Mouse (Mus musculus) midbrain, embryonic 14.5 days (tissue): Measurements from ENCODE around the gene Card10. TPM values are rescaled to one million over a fixed set of nuclear protein-coding genes. Genes with fewer than 3 reads are reported as not detected.

ENCODE experiments used
- ATAC-seq: fragments of 200-750 bp; cut with Nextera tagmentation; 2 replicates; pipeline ENCODE4 v1.8.0; 2017; ENCODE audit warnings: moderate number of reproducible peaks, moderate library complexity; ENCODE audit not compliant: low FRiP score, low TSS enrichment
- DNase-seq: peaks from one replicate; pipeline ENCODE4 v3.0.0-alpha.2; 2015
- H3K27ac ChIP-seq: fragments of 300-500 bp; sonication (generic); replicated peaks from 2 replicates; pipeline ENCODE4 v1.5.1; 2014; ENCODE audit warnings: mild to moderate bottlenecking, low read depth, low read length, moderate library complexity
- H3K27me3 ChIP-seq: fragments of 300-500 bp; sonication (generic); 2 replicates; pipeline ENCODE4 v1.6.1; 2014; ENCODE audit warnings: low read length, control low read depth, mixed read lengths; ENCODE audit not compliant: control insufficient read depth, insufficient read depth
- H3K36me3 ChIP-seq: fragments of 300-500 bp; sonication (generic); 2 replicates; pipeline ENCODE4 v1.6.1; 2014; ENCODE audit warnings: low read length, control low read depth; ENCODE audit not compliant: control insufficient read depth, insufficient read depth
- H3K4me1 ChIP-seq: fragments of 300-500 bp; sonication (generic); 2 replicates; pipeline ENCODE4 v1.6.1; 2014; ENCODE audit warnings: mild to moderate bottlenecking, antibody characterized with exemption, low read length, control low read depth; ENCODE audit not compliant: control insufficient read depth, insufficient read depth
- H3K4me2 ChIP-seq: fragments of 300-500 bp; sonication (generic); 2 replicates; pipeline ENCODE4 v1.6.1; 2014; ENCODE audit warnings: mild to moderate bottlenecking, low read length, moderate library complexity
- H3K4me3 ChIP-seq: fragments of 300-500 bp; sonication (generic); replicated peaks from 2 replicates; pipeline ENCODE4 v1.5.1; 2014; ENCODE audit warnings: low read depth, low read length
- H3K9ac ChIP-seq: fragments of 300-500 bp; sonication (generic); replicated peaks from 2 replicates; pipeline ENCODE4 v1.6.1; 2014; ENCODE audit warnings: mild to moderate bottlenecking, low read length, moderate library complexity
- H3K9me3 ChIP-seq: fragments of 300-500 bp; sonication (generic); 2 replicates; pipeline ENCODE4 v1.6.1; 2016; ENCODE audit warnings: low read length, control low read depth, mixed read lengths; ENCODE audit not compliant: control insufficient read depth
- WGBS: fragments of 180-500 bp; shearing (Covaris S2); extraction: QIAGEN DNeasy Blood & Tissue Kit; methylation state at CpG from one replicate; pipeline ENCODE4 v1.1.7; 2014; 5-methylcytosine and 5-hydroxymethylcytosine counted together
- polyA plus RNA-seq: library from polyadenylated mRNA; unstranded; fragments of >200 nt; fragmentation: Nextera tagmentation; extraction: Ambion mirVana; gene quantifications from 2 replicates; pipeline ENCODE4 v1.2.1, GENCODE M21; 2014

Gene Card10
- polyA plus RNA-seq, 1 experiment from 2014 or later, result 1.3 TPM

DNA sequence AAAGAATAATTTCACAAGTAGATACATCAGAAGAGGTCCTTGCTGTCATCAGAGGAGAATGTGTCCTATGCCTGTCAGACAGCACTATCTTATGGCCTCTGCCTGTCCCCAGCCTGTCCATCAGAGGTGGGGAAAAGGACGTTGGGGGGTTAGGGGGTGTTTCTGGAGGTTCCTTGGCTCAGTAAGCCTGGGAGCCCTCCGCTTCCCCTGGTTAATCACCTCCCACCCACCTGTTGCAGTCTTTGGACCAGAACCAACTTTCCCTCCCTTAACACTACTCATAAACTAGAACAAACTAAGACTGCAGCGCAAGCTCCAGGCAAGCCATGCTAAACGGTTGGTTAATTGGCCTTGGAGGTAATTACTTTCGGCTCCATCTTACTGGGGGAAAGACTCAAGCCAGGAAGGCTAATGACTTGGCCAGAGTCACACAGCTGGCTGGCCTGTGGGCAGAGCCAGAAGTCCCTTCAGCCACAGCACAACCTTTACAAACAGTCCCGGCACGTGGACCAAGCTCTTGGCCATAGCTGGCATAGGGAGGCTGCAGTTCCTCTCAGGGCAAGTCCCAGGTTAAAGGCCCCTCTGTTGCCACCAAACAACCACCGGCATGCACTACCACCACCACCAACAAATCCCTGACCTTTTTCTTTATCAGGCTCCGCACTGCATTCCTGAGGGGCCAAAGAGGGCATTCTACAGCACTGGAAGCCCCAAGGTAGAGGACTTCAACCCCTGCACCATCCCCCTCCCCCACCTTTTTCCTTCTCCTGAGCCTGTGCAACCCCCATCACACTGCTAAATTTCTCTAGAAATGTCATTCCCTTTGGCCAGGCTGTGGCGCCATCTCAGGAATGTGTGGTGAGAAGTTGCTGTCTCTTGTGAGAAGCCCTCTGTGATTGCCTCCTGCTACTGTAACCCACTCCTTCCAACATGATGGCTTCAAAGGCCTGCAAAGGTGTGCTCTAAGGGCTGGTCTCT lies 28.2 kb upstream of the Card10 start:
- ATAC-seq (no peak), DNase-seq (no peak)
- Histone ChIP-seq H3K9ac (no peak overlapping the region), H3K4me2 (no peak overlapping the region), H3K27ac (no peak overlapping the region), H3K9me3 (no peaks in the 10 kb centered on the region), H3K27me3 (0 out of 2 replicates have a peak, but pooled peaks cover 5% of the 10 kb centered on the region), H3K4me3 (no peak overlapping the region), H3K36me3 (no peaks in the 10 kb centered on the region), H3K4me1 (peaks cover 19% of the 10 kb centered on the region; the same call in 1 of the 2 replicates)
- 78% methylated on average over 10 of the region's 10 CpGs for WGBS

DNA sequence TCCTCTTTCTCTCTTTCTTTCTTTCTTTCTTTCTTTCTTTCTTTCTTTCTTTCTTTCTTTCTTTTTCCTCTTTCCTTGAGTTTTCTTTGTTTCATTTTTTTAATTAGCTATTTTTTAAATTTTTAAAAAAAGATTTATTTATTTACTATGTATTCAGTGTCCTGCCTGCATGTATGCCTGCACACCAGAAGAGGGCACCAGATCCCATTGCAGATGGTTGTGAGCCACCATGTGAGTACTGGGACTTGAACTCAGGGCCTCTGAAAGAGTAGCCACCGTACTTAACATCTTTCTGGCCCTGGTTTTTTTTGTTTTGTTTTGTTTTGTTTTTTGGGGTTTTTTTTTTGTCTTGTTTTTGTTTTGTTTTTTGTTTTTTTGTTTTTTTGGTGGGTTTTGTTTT lies 26.8 kb upstream of the Card10 start:
- DNase-seq, result no peak
- Histone ChIP-seq H3K9ac (no peak overlapping the region), H3K4me1 (peaks cover 11% of the 10 kb centered on the region; the same call in 1 of the 2 replicates), H3K4me3 (no peak overlapping the region), H3K4me2 (no peak overlapping the region), H3K27ac (no peak overlapping the region), H3K9me3 (no peaks in the 10 kb centered on the region), H3K36me3 (no peaks in the 10 kb centered on the region), H3K27me3 (0 out of 2 replicates have a peak, but pooled peaks cover 9% of the 10 kb centered on the region)
- 88% methylated on average over 1 of the region's 1 CpGs for WGBS
- ATAC-seq, result no peak

DNA sequence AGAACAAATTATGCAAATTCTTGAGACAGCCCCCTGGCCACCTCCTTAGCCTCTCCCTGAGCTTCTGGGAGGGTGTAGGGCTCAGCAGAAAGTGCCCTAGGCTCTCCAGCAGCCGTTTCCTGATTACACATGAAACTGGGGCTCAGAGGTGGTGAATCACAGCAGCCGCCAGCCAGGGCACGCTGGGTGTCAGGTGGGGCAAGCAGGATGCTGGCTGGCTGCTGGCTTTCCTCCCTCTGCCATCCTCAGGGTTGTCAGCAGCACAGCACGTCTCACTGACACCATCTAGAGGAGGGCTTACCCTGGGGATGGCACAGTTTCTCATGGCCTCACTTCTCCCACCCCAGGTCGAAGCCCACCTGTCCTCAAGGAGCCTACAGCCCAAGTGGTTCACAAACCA lies 25.5 kb upstream of the Card10 start:
- H3K27ac ChIP-seq, result no peak overlapping the region
- DNase-seq (no peak), ATAC-seq (no peak)
- H3K9ac ChIP-seq, result no peak overlapping the region; the same call in 1 of the 2 replicates
- H3K27me3 ChIP-seq, result 0 out of 2 replicates have a peak, but pooled peaks cover 11% of the 10 kb centered on the region
- H3K36me3 ChIP-seq, result no peaks in the 10 kb centered on the region
- no peaks in the 10 kb centered on the region for H3K9me3 ChIP-seq
- no peak overlapping the region for H3K4me2 ChIP-seq
- WGBS, result 19% methylated on average over 5 of the region's 5 CpGs
- H3K4me3 ChIP-seq, result no peak overlapping the region
- H3K4me1 ChIP-seq, result peaks cover 8% of the 10 kb centered on the region; the same call in 1 of the 2 replicates

DNA sequence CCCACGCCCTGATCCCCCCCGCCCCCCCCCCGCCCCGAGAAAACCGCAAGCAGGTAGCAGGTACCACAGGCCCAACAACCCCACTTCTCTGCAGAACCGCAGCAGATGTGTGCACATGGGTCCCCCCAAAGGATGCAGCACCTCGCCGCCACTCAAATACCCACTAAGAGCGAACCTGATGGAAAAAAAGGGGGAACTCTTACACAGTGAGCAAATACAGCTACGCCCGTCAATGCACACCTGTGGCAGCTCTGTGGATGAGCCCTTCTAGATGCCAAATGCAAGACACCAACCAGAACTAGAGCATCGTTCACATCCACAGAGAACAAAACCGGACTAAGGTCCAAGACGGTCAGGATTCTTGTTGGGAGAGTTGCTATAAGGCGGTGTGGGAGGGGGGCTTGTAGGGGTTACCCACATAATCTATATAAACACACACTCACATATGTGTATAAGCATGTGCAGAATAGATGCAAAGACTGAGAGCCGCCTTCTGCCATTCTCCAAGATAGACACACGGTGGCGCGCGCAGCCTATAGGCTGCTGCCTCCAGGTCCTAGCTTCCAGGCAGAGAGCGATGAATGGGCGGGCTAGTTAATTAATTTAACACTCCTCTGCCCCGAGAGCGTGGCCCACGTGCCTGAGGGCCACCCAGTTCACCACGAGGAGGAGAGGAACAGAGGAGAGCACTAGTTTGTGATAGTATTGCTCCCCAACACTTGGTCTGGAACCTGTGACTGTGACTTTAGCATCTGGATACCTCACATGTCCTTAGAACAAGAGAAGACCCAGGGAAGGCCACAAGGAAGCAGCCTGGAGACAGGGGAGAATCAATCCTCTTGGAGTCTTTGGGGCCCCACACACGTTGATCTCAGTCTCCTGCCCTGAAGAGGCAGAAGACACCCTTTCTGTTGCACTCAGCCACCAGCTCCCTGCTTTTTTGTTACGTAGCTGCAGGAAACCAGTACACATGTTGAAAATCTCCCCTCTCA lies 23.7 kb upstream of the Card10 start:
- Histone ChIP-seq H3K9ac (no peak overlapping the region), H3K4me3 (no peak overlapping the region)

DNA sequence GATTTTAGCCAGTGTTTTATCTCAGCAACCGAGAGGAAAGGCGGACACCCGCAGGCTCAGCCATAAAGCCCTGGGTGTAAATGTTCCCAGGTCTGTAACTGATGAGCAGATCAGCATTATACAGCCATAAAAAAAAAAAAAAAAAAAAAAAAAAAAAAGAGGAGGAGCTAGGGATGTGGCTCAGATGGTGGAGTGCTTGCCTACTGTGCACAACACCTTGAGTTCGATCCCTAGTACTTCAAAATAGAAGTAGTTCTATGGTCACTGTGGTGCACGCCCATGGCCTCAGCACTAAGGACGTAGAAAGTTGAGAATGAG lies 13.2 kb upstream of the Card10 start:
- Histone ChIP-seq H3K4me3 (no peak overlapping the region), H3K4me2 (no peak overlapping the region), H3K27me3 (no peaks in the 10 kb centered on the region), H3K27ac (no peak overlapping the region), H3K4me1 (no peaks in the 10 kb centered on the region), H3K36me3 (no peaks in the 10 kb centered on the region), H3K9me3 (no peaks in the 10 kb centered on the region), H3K9ac (no peak overlapping the region)
- ATAC-seq (no peak), DNase-seq (no peak)
- WGBS, result 75% methylated on average over 6 of the region's 6 CpGs

More for the DNA sequence above, 23.7 kb upstream of the Card10 start:
- peak; percentile 55; the same call in 1 of the 2 replicates for ATAC-seq
- no peak overlapping the region for H3K4me2 ChIP-seq
- H3K27ac ChIP-seq, result no peak overlapping the region
- H3K4me1 ChIP-seq, result peaks cover 4% of the 10 kb centered on the region; the same call in 1 of the 2 replicates
- WGBS, result 22% methylated on average over 28 of the region's 28 CpGs
- no peaks in the 10 kb centered on the region for H3K36me3 ChIP-seq
- 0 out of 2 replicates have a peak, but pooled peaks cover 11% of the 10 kb centered on the region for H3K27me3 ChIP-seq
- H3K9me3 ChIP-seq, result no peaks in the 10 kb centered on the region
- DNase-seq, result peak; percentile 90

DNA sequence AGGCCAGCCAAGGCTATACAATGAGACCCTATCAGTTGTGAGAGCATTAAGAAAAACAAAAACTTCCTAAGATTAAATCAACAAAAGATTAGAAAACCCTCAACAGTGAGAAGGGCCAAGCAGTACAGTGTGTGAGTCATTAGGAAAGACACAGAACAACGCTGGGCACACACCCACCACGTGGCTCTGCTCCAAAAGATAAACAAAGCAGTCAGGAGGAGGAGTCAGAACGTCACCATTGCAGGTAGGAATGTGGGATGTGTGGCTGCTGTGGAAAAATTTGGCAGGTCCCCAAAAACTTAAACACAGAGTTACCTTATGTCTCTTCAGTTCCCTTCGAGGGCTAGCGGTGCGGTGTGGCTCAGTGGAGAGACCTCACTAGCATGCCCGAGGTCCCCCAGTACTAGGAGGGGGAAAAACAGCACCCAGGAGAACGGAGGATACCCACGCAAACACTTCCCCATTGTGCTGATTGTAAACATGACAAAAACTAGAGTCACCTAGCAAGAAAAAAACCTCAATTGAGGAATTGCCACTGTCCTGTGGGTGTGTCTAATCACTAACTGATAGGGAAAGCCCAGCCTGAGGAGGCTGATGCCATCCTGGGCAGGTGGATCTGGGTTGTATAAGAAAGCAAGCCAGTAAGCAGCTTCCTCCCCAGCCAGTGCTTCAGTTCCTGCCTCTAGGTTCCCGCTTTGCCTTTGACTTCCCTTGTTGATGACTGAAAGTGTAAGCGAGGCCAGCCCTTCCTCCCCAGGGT lies 12.7 kb upstream of the Card10 start:
- Histone ChIP-seq H3K36me3 (no peaks in the 10 kb centered on the region), H3K4me2 (no peak overlapping the region), H3K4me1 (no peaks in the 10 kb centered on the region), H3K9me3 (no peaks in the 10 kb centered on the region), H3K9ac (no peak overlapping the region), H3K27ac (no peak overlapping the region), H3K4me3 (no peak overlapping the region), H3K27me3 (no peaks in the 10 kb centered on the region)
- no peak for ATAC-seq
- DNase-seq, result no peak
- 67% methylated on average over 11 of the region's 11 CpGs for WGBS

DNA sequence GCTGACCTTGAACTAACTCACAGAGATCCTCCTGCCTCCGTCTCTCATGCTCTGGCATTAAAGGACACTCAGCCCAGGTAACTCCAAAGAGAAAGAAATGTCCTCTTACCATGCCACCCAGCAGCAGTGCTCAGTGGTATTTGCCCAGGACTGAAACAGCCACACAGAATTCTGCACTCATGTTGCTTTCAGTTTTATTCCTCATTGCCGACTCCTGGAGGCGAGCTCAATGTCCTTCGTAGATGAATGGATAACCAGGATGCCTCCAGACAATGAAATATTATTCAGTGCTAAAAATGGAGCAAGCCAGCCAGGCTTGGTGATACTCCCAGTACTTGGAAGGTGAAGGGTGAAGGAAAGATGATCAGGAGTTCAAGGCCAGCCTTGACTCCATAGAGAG lies 10.8 kb upstream of the Card10 start:
- WGBS, result 91% methylated on average over 4 of the region's 4 CpGs
- ATAC-seq (no peak), DNase-seq (no peak)
- no peaks in the 10 kb centered on the region for H3K9me3 ChIP-seq
- no peak overlapping the region for H3K4me3 ChIP-seq
- H3K27me3 ChIP-seq, result no peaks in the 10 kb centered on the region
- H3K9ac ChIP-seq, result no peak overlapping the region
- H3K4me1 ChIP-seq, result no peaks in the 10 kb centered on the region
- H3K4me2 ChIP-seq, result no peak overlapping the region
- no peak overlapping the region for H3K27ac ChIP-seq
- H3K36me3 ChIP-seq, result no peaks in the 10 kb centered on the region

DNA sequence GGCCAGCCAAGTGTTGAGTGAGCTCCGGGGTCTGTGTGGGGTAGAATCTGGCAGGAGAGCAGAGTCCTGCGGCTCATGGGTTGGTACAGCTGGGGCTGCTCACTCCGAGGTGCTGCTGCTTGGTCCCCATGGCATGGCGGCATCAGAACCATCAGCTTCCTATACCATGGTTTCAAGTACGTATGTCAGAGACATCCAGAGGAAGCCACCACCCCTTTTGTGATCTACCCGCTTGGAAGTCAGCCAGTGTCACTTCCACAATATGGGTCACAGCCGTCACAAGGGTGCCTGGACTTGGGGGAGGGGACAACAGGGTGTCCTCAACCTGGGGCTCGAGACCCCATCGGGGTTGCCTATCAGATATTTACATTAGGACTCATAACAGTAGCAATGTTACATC lies 7.3 kb upstream of the Card10 start:
- Histone ChIP-seq H3K27ac (no peak overlapping the region), H3K4me1 (no peaks in the 10 kb centered on the region), H3K4me3 (no peak overlapping the region), H3K36me3 (no peaks in the 10 kb centered on the region), H3K4me2 (no peak overlapping the region), H3K9ac (no peak overlapping the region), H3K27me3 (no peaks in the 10 kb centered on the region), H3K9me3 (no peaks in the 10 kb centered on the region)
- no peak for ATAC-seq
- no peak for DNase-seq
- WGBS, result 79% methylated on average over 9 of the region's 9 CpGs
